Mouse (Mus musculus) intestine, embryonic 16.5 days (tissue): ENCODE results near the gene Vmn1r179. TPM values are rescaled to one million over a fixed set of nuclear protein-coding genes. Genes with fewer than 3 reads are reported as not detected.
"Not testable (repeated sequence)": the region's sequence is repeated elsewhere in the genome, so short reads cannot be mapped to it uniquely, and the experiment has no call there.

Source experiments
- ATAC-seq: fragments of 200-750 bp; cut with Nextera tagmentation; 2 replicates; pipeline ENCODE4 v1.8.0; 2017; ENCODE audit warnings: moderate TSS enrichment, moderate library complexity
- H3K27ac ChIP-seq: fragments of 300-500 bp; sonication (generic); 2 replicates; pipeline ENCODE4 v1.5.1; 2014; ENCODE audit warnings: mild to moderate bottlenecking, low read length
- H3K27me3 ChIP-seq: fragments of 300-500 bp; sonication (generic); replicated peaks from 2 replicates; pipeline ENCODE4 v1.6.1; 2014; ENCODE audit warnings: low read length, control low read depth, mixed read lengths; ENCODE audit not compliant: control insufficient read depth, insufficient read depth
- H3K36me3 ChIP-seq: fragments of 300-500 bp; sonication (generic); 2 replicates; pipeline ENCODE4 v1.6.1; 2014; ENCODE audit warnings: low read length, control low read depth; ENCODE audit not compliant: control insufficient read depth, insufficient read depth
- H3K4me1 ChIP-seq: fragments of 300-500 bp; sonication (generic); 2 replicates; pipeline ENCODE4 v1.6.1; 2014; ENCODE audit warnings: low read length, control low read depth, mixed read lengths; ENCODE audit not compliant: control insufficient read depth, insufficient read depth
- H3K4me2 ChIP-seq: fragments of 300-500 bp; sonication (generic); 2 replicates; pipeline ENCODE4 v1.6.1; 2014; ENCODE audit warnings: low read depth, low read length, control low read depth
- H3K4me3 ChIP-seq: fragments of 300-500 bp; sonication (generic); 2 replicates; pipeline ENCODE4 v1.5.1; 2014; ENCODE audit warnings: mild to moderate bottlenecking, low read length
- H3K9ac ChIP-seq: fragments of 300-500 bp; sonication (generic); 2 replicates; pipeline ENCODE4 v1.6.1; 2014; ENCODE audit warnings: low read depth, low read length
- H3K9me3 ChIP-seq: fragments of 300-500 bp; sonication (generic); 2 replicates; pipeline ENCODE4 v1.6.1; 2016; ENCODE audit warnings: low read length, control low read depth; ENCODE audit not compliant: control insufficient read depth
- WGBS: fragments of 180-500 bp; shearing (Covaris S2); extraction: QIAGEN DNeasy Blood & Tissue Kit; methylation state at CpG from one replicate; pipeline ENCODE4 v1.1.7; 2014; 5-methylcytosine and 5-hydroxymethylcytosine counted together
- polyA plus RNA-seq: library from polyadenylated mRNA; unstranded; fragments of >200 nt; fragmentation: Nextera tagmentation; extraction: Ambion mirVana; gene quantifications from 2 replicates; pipeline ENCODE4 v1.2.1, GENCODE M21; 2015

Vmn1r179 gene
- not detected in 2 replicates for polyA plus RNA-seq

GRCm38 (mm10) chr7:23926678-23927077, at the start of gene Vmn1r179:
Gene Vmn1r179 (plus strand): TSS chr7:23926978.
- H3K27me3 ChIP-seq: no peaks in the 10 kb centered on the region
- H3K4me1 ChIP-seq: no peaks in the 10 kb centered on the region
- ATAC-seq: no peak
- H3K27ac ChIP-seq: no peak within 1 kb of the TSS
- H3K4me2 ChIP-seq: no peak within 1 kb of the TSS
- WGBS: 54% methylated on average over 2 of the region's 2 CpGs
- H3K4me3 ChIP-seq: no peak within 1 kb of the TSS
- no peaks in the 10 kb centered on the region for H3K36me3 ChIP-seq
- H3K9me3 ChIP-seq: no peaks in the 10 kb centered on the region
- no peak within 1 kb of the TSS for H3K9ac ChIP-seq

DNA sequence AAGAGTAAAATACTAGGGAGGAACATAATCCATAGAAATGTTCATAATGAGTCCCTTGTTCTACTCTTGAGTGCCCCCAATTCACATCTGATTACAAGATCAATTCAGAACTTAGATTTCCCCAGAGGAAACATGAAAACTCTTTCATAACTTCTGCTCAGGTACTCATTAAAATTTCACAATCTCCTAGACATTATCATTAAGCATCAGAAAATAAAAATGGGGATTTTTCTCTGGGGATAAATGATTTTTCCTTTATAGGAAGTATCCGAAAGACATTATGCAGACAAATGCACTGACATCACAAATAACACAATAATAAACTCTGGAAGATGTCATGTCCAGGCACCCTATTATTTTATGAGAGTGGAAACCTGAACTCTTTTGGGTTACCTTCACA, 35.1 kb upstream of the Vmn1r179 start, which contains the start of gene Vmn1r178:
Gene Vmn1r178 (plus strand): TSS at position 301 of the 400 bp plus-strand sequence.
- Histone ChIP-seq H3K9me3 (peaks cover 3% of the 10 kb centered on the region; the same call in 1 of the 2 replicates), H3K27ac (no peak within 1 kb of the TSS), H3K9ac (no peak within 1 kb of the TSS), H3K27me3 (no peaks in the 10 kb centered on the region), H3K4me1 (no peaks in the 10 kb centered on the region), H3K36me3 (no peaks in the 10 kb centered on the region), H3K4me3 (no peak within 1 kb of the TSS), H3K4me2 (no peak within 1 kb of the TSS)
- no peak for ATAC-seq
- WGBS: 75% methylated on average over 1 of the region's 1 CpGs

GRCm38 (mm10) chr7:23950332-23950731, 23.6 kb downstream of the Vmn1r179 start, which contains the start of gene Vmn1r180:
Gene Vmn1r180 (plus strand): TSS chr7:23950632.
- H3K27ac ChIP-seq: no peak within 1 kb of the TSS
- no peak for ATAC-seq
- H3K36me3 ChIP-seq: no peaks in the 10 kb centered on the region
- H3K27me3 ChIP-seq: no peaks in the 10 kb centered on the region
- no peaks in the 10 kb centered on the region for H3K9me3 ChIP-seq
- no peak within 1 kb of the TSS for H3K9ac ChIP-seq
- no peaks in the 10 kb centered on the region for H3K4me1 ChIP-seq
- H3K4me2 ChIP-seq: no peak within 1 kb of the TSS
- no peak within 1 kb of the TSS for H3K4me3 ChIP-seq

DNA sequence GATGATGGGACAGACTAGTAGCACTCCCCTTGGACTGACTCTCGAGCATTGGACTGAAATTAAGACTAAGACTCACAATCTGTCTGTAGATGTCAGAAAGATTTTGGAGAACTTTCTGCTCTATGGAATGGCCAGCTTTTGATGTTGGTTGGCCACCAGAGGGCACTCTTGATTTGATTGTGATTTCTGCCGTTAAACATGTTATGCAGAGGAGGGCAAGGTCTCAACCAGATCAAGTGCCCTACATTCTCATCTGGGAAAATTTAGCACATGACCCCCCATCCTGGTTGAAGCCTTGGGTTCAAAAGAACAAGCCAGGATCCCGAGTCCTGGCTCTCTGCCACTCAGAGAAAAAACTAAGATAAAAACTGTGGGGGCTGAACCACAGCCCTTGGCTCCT, 41.3 kb downstream of the Vmn1r179 start:
- not testable (repeated sequence) for H3K4me2 ChIP-seq, H3K4me3 ChIP-seq, H3K27ac ChIP-seq, H3K36me3 ChIP-seq, H3K9ac ChIP-seq, H3K4me1 ChIP-seq, H3K27me3 ChIP-seq, H3K9me3 ChIP-seq, ATAC-seq
- WGBS: 56% methylated on average over 3 of the region's 3 CpGs

DNA sequence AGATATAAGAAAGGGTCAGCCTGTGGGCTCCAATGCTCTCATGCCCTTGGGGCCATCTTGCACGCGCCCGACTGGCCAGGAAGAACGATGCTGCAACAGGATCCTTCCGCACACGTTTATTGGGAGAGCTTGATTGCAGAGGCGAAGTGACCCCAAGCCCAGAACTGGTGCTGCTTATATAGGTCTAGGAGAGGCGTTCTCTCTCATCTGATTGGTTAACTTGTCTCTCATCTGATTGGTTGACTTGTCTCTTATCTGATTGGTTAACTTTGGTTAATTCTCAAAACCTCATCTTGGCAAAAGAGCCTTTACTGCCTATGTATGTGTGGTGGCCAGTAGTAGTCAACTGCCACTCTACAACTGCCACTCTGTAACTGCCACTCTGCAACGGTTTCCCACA, 47.5 kb downstream of the Vmn1r179 start, which contains the start of gene Vmn1r181:
Gene Vmn1r181 (plus strand): TSS at position 301 of the 400 bp plus-strand sequence.
- 82% methylated on average over 9 of the region's 9 CpGs for WGBS
- H3K9ac ChIP-seq, H3K4me2 ChIP-seq, H3K4me1 ChIP-seq, H3K9me3 ChIP-seq, ATAC-seq, H3K27me3 ChIP-seq, H3K27ac ChIP-seq, H3K4me3 ChIP-seq, H3K36me3 ChIP-seq: not testable (repeated sequence)

Other genes with a start within 250 kb of the Vmn1r179 start
- gene Vmn1r173, start 226.3 kb upstream of the Vmn1r179 start, polyA plus RNA-seq: not detected in 2 replicates
- gene Vmn1r174, start 174.7 kb upstream of the Vmn1r179 start, polyA plus RNA-seq: not detected in 2 replicates
- not detected in 2 replicates for gene Vmn1r175, start 116.3 kb upstream of the Vmn1r179 start, polyA plus RNA-seq
- not detected in 2 replicates for gene Vmn1r176, start 89.6 kb upstream of the Vmn1r179 start, polyA plus RNA-seq
- gene Vmn1r177, start 60.5 kb upstream of the Vmn1r179 start, polyA plus RNA-seq: not detected in 2 replicates
- not detected in 2 replicates for gene Vmn1r178, start 35.0 kb upstream of the Vmn1r179 start, polyA plus RNA-seq
- gene Vmn1r180, start 23.7 kb downstream of the Vmn1r179 start, polyA plus RNA-seq: not detected in 2 replicates
- gene Vmn1r181, start 47.6 kb downstream of the Vmn1r179 start, polyA plus RNA-seq: not detected in 2 replicates
- gene V1rd19, start 74.7 kb downstream of the Vmn1r179 start, polyA plus RNA-seq: not detected in 2 replicates
- not detected in 2 replicates for gene Vmn1r183, start 126.3 kb downstream of the Vmn1r179 start, polyA plus RNA-seq
- gene Zfp180, start 154.9 kb downstream of the Vmn1r179 start, polyA plus RNA-seq: 13.2 and 15.0 TPM in 2 replicates
- gene Zfp112, start 185.3 kb downstream of the Vmn1r179 start, polyA plus RNA-seq: 4.3 and 5.3 TPM in 2 replicates
- 12.0 and 13.6 TPM in 2 replicates for gene Zfp235, start 207.2 kb downstream of the Vmn1r179 start, polyA plus RNA-seq
- 2.5 and 3.4 TPM in 2 replicates for gene Zfp114, start 248.1 kb downstream of the Vmn1r179 start, polyA plus RNA-seq